Mouse (Mus musculus): ENCODE measurements at regions not wholly inside any gene's neighbourhood (a gene's known extent, or its start where the extent isn't known, plus 50 kb on each side); places are given as distances from the start of the nearest gene placed in this dataset.
"Not testable (repeated sequence)": the region's sequence is repeated elsewhere in the genome, so short reads cannot be mapped to it uniquely, and the experiment has no call there.

DNA sequence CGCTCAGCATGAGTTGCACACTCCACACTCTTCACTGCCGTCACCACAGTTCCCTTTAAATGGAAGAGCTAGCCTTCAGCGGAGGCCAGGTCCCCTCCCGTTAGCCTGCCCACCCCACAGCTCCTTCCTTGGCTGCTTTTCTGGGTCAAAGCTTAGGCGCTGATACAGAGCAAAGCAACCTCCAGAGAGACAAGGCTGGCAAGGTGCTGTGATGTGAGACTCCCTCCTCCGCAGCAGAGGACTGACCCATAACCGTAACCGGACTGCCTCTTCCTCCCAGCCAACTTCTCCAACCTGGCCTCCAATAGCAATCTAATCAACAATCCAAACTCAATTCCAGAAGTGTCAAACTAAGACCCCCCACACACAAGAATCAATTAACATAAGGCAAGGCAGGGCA lies 140.4 kb downstream of the Katnal1 start:
- Histone ChIP-seq H3K27ac (replicated peaks; ENCODE audit: low read depth, low read length) (no peak overlapping the region), H3K4me3 (replicated peaks; ENCODE audit: low read length) (no peak overlapping the region), H3K4me1 (ENCODE audit: control insufficient read depth, insufficient read depth, low read length) (peaks cover 12% of the 10 kb centered on the region), H3K36me3 (ENCODE audit: control insufficient read depth, insufficient read depth, low read length) (no peaks in the 10 kb centered on the region), H3K9ac (ENCODE audit: low read depth, low read length, severe bottlenecking) (no peak overlapping the region), H3K4me2 (replicated peaks; ENCODE audit: low read depth, low read length, severe bottlenecking) (no peak overlapping the region), H3K27me3 (ENCODE audit: control insufficient read depth, insufficient read depth, low read length) (no peaks in the 10 kb centered on the region), H3K9me3 (ENCODE audit: control insufficient read depth, low read length) (no peaks in the 10 kb centered on the region)
- ATAC-seq (ENCODE audit: low FRiP score, low read depth), result no peak
- no peak for DNase-seq (ENCODE audit: low spot score)
- no peak for TF ChIP-seq POLR2A (IDR thresholded peaks at IDR 0.05; ENCODE audit: borderline replicate concordance, extremely low read depth, insufficient read depth, insufficient read length)
- WGBS, result 81% methylated on average over 8 of the region's 8 CpGs

DNA sequence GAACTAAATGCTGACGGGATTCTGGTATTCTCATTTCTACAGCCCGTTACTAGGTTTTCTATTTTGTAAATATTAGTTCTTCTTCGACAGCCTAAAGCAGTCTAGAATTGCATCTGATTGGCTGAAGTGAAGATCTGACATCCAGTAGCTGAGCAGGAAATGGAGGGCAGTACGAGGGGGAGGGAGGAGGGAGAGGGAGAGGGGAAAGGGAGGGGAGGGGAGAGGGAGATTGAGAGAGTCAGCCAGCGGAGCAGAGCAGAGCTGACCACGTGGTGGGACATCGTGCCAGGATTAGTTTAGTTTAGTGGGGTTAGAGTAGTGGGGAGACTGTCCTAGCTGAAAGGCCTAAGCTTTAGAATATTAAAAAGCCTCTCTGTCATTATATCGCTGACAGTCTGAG lies 141.8 kb downstream of the Katnal1 start:
- no peak overlapping the region for H3K27ac ChIP-seq (replicated peaks; ENCODE audit: low read depth, low read length)
- 22% methylated on average over 8 of the region's 8 CpGs for WGBS
- peak; percentile 58 for DNase-seq (ENCODE audit: low spot score)

DNA sequence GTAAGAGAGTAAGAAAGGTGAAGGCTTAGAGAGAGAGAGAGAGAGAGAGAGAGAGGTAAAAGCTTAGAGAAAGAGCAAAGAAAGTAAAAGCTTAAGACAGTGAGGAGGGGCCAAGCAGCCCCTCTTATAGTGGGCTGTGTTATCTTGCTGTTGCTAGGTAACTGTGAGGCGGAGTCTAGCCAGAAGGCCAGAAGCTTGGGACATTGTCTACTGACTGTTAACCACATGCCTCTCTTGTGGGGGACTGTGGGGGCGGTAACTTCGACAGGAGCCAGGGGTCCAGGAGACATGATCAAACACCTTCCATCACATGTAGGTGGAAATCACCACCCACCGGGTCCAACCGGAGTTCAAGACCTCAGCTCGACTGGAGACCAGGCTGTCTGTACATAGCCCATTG lies 148.0 kb downstream of the Katnal1 start:
- not testable (repeated sequence) for H3K4me1 ChIP-seq (ENCODE audit: control insufficient read depth, insufficient read depth, low read length); H3K27me3 ChIP-seq (ENCODE audit: control insufficient read depth, insufficient read depth, low read length); H3K4me3 ChIP-seq (replicated peaks; ENCODE audit: low read length); H3K36me3 ChIP-seq (ENCODE audit: control insufficient read depth, insufficient read depth, low read length); H3K9ac ChIP-seq (ENCODE audit: low read depth, low read length, severe bottlenecking); ATAC-seq (ENCODE audit: low FRiP score, low read depth); H3K4me2 ChIP-seq (replicated peaks; ENCODE audit: low read depth, low read length, severe bottlenecking); DNase-seq (ENCODE audit: low spot score); H3K9me3 ChIP-seq (ENCODE audit: control insufficient read depth, low read length); H3K27ac ChIP-seq (replicated peaks; ENCODE audit: low read depth, low read length)
- WGBS, result 59% methylated on average over 6 of the region's 6 CpGs

More for the DNA sequence above, 141.8 kb downstream of the Katnal1 start:
- no peak for TF ChIP-seq POLR2A (IDR thresholded peaks at IDR 0.05; ENCODE audit: borderline replicate concordance, extremely low read depth, insufficient read depth, insufficient read length)
- Histone ChIP-seq H3K9ac (ENCODE audit: low read depth, low read length, severe bottlenecking) (no peak overlapping the region), H3K36me3 (ENCODE audit: control insufficient read depth, insufficient read depth, low read length) (no peaks in the 10 kb centered on the region), H3K4me3 (replicated peaks; ENCODE audit: low read length) (no peak overlapping the region), H3K4me2 (replicated peaks; ENCODE audit: low read depth, low read length, severe bottlenecking) (no peak overlapping the region), H3K4me1 (ENCODE audit: control insufficient read depth, insufficient read depth, low read length) (peaks cover 12% of the 10 kb centered on the region), H3K9me3 (ENCODE audit: control insufficient read depth, low read length) (no peaks in the 10 kb centered on the region), H3K27me3 (ENCODE audit: control insufficient read depth, insufficient read depth, low read length) (no peaks in the 10 kb centered on the region)
- peak; percentile 73 for ATAC-seq (ENCODE audit: low FRiP score, low read depth)

DNA sequence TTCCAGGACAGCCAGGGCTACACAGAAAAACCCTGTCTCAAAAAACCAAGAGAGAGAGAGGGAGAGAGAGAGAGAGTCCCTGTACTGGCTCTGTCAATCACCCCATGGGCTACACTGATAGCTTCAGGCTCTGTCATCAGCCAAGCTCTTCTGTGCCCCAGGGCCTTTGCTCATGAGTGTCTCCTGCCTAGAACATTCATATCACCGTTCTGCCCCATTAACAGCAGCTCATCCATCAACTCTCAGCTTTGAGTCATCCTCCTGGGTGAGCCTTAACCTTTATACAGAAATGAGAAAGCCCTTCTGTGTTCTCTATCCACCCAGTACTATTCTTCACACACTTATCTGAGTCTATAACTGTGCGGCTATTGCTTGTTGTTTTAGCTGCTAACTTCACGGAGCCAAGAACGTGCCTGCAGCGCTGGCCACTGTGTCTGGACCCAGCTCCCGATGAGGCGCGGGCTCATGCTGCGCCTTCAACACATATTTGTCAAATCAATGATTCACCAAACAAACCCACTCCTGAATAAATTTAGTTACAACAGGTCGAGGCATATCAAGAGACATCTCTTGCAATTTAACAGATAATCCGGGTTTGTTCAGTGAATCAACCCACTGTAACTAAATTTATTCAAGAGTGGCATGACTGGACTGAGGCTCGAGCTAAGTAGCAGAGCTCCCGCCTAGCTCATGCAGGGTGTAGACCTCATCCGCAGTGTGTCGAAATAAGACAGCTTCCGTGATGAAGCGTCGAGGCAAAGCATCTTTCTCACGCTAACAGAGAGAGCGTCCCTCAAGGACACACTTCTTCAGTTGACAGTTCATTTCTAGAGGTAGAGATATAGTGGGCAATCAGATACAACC lies 152.1 kb downstream of the Katnal1 start:
- Histone ChIP-seq H3K4me3 (replicated peaks; ENCODE audit: low read length) (no peak overlapping the region), H3K4me1 (ENCODE audit: control insufficient read depth, insufficient read depth, low read length) (no peaks in the 10 kb centered on the region), H3K9me3 (ENCODE audit: control insufficient read depth, low read length) (no peaks in the 10 kb centered on the region), H3K9ac (ENCODE audit: low read depth, low read length, severe bottlenecking) (no peak overlapping the region), H3K4me2 (replicated peaks; ENCODE audit: low read depth, low read length, severe bottlenecking) (no peak overlapping the region), H3K27me3 (ENCODE audit: control insufficient read depth, insufficient read depth, low read length) (no peaks in the 10 kb centered on the region), H3K27ac (replicated peaks; ENCODE audit: low read depth, low read length) (no peak overlapping the region), H3K36me3 (ENCODE audit: control insufficient read depth, insufficient read depth, low read length) (no peaks in the 10 kb centered on the region)
- ATAC-seq (ENCODE audit: low FRiP score, low read depth), result no peak
- no peak for TF ChIP-seq POLR2A (IDR thresholded peaks at IDR 0.05; ENCODE audit: borderline replicate concordance, extremely low read depth, insufficient read depth, insufficient read length)
- DNase-seq (ENCODE audit: low spot score), result no peak
- 90% methylated on average over 20 of the region's 20 CpGs for WGBS

DNA sequence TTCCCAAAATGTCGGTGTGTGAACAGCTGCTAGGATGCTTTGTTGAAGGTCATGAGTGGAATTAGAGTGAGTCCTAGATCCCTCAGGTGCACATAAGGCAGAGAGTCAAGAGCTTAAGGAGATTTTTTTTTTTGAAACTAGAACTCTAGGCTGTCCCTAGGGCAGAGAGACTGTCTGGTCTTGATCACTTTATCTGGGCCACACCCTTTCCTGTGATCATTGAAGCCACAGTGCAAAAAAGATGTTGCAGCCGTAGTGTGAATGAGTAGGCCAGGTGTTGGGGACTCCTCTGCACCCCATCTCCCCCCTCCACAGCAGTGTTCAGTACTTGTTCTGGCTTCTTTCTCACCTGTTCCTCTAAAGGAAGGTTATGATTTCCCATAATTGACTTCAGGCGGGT lies 153.9 kb downstream of the Katnal1 start:
- no peak overlapping the region for H3K4me2 ChIP-seq (replicated peaks; ENCODE audit: low read depth, low read length, severe bottlenecking)
- H3K27ac ChIP-seq (replicated peaks; ENCODE audit: low read depth, low read length), result no peak overlapping the region
- DNase-seq (ENCODE audit: low spot score) (no peak), ATAC-seq (ENCODE audit: low FRiP score, low read depth) (no peak)
- H3K9ac ChIP-seq (ENCODE audit: low read depth, low read length, severe bottlenecking), result no peak overlapping the region
- no peaks in the 10 kb centered on the region for H3K4me1 ChIP-seq (ENCODE audit: control insufficient read depth, insufficient read depth, low read length)
- no peaks in the 10 kb centered on the region for H3K9me3 ChIP-seq (ENCODE audit: control insufficient read depth, low read length)
- WGBS, result 72% methylated on average over 3 of the region's 3 CpGs
- no peak overlapping the region for H3K4me3 ChIP-seq (replicated peaks; ENCODE audit: low read length)
- no peaks in the 10 kb centered on the region for H3K27me3 ChIP-seq (ENCODE audit: control insufficient read depth, insufficient read depth, low read length)
- TF ChIP-seq POLR2A (IDR thresholded peaks at IDR 0.05; ENCODE audit: borderline replicate concordance, extremely low read depth, insufficient read depth, insufficient read length), result no peak
- H3K36me3 ChIP-seq (ENCODE audit: control insufficient read depth, insufficient read depth, low read length), result no peaks in the 10 kb centered on the region
